Mouse (Mus musculus): ENCODE data around the gene Edn2.
A peak's percentile ranks its signal among the peaks of the same experiment; 100 is the strongest.

Gene Edn2

DNA sequence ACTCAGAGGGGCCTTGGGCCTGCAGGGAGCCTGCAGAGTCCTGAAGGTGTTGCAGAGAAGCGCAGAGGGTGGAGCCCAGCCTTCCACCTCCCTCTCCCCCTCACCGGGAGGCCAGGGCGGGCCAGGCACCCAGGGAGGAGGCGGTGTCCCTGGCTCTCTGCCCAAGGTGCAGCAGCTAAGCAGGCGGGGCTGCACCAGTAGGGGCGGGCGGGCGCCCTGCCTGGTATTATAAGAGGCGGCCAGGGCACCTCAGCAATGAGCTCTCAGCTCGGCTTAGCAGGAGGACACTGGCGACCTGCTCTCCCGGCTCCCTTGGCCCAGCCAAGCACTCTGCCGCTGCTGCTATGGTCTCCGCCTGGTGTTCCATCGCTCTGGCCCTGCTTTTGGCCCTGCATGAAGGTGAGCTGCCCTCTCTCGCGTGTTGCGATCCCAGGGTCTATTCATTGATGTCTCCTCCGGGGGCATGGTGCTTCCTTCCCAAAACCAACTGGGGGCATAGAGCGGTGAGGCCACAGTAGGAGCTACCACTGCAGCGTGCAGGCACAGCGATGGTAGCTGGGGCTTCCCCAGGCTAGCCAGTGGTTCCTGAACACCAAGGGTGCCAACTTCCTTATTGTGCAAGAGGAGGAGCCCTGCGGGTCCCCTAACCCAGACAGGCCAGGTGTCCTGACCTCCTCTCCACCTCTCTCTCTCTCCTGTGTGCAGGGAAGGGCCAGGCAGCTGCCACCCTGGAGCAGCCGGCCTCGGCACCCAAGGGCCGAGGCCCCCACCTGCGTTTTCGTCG, at the start of gene Edn2:
Gene Edn2 (plus strand): TSS at position 41 of the 784 bp plus-strand sequence.
- DNase-seq (ENCODE audit: low read depth): no peak

DNA sequence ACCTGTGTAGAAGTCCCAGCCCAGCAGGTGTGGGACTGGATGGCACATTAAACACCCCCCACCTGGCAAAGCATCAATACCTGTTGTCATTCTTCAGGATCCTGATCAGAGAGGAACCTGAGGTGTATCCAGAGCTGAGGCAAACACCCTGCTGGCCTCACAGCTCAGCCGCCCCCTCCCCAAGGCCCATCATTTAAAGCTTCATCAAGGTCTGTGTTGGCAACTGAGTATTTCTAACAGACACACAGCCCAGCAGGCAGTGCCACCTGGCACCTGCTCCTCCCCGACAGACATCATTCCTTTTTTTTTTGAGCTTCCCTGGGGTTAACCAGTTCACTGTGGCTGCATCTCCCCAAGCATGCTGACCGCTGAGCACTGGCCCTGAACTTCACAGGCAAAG, 45.5 kb upstream of the Edn2 start:
- no peak for DNase-seq (ENCODE audit: low read depth)

DNA sequence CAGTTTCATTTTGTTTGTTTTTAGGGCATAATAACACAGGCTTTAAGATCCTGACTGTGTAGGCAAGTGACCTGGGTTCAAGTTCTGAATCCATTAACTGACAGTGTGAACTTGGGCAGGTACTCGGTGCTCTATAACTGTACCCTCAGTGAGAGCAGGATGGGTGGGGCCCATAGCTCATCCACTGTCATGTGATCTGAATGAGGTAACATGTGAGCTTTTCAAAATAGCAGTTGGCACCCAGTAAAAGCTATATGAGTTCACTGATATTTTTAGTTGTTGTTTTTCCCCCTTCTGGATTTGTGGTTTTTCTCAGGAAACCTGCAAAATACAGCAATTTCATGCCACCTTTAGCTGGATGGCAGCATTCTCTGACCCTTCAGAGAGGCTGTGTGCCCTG, 44.7 kb upstream of the Edn2 start:
- DNase-seq (ENCODE audit: low read depth): peak; percentile 13

GRCm38 (mm10) chr4:120120276-120120675, 40.7 kb upstream of the Edn2 start:
- peak; percentile 59 for DNase-seq (ENCODE audit: low read depth)

GRCm38 (mm10) chr4:120124656-120125055, 36.4 kb upstream of the Edn2 start:
- no peak for DNase-seq (ENCODE audit: low read depth)

- DNase-seq (ENCODE audit: low read depth): no peak
Measured at GRCm38 (mm10) chr4:120126047-120126446, 35.0 kb upstream of the Edn2 start.

DNA sequence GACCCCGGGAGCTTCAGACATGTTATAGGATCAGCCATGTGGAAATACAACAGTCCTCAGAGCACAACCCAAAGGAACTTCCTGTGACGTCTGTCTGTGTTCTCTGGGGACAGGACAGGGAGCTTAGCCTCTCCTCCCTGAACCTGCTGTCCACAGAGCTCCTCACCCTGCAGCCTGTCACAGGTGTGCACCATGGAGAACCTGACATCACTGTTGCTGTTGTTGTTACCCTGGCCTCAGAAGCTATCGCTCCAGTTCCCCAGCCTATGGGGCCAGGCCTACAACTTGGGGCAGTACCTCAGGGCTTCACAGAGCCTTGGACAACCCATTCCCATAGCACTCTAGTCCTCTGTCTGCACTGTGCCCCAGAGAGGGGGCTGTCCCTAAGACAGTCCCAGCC, 33.7 kb upstream of the Edn2 start:
- DNase-seq (ENCODE audit: low read depth): no peak

DNA sequence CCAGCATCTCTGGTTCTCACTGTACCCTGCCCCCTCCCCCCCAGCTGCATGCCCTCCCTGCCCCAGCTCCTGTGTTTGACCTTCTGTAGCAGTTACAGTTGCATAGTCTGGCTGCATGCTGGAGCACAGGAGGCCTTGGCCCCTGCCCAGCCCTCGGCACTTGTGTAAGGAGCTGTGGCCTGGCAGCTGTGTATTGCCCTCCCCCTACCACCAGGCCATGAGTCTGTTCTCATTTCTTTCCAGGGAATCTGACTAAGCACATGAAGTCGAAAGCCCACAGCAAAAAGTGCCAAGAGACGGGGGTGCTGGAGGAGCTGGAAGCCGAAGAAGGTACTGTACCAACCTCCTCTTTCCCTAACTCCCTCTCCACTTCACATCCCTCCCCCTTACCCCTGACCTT, 33.0 kb upstream of the Edn2 start:
- no peak for DNase-seq (ENCODE audit: low read depth)

DNA sequence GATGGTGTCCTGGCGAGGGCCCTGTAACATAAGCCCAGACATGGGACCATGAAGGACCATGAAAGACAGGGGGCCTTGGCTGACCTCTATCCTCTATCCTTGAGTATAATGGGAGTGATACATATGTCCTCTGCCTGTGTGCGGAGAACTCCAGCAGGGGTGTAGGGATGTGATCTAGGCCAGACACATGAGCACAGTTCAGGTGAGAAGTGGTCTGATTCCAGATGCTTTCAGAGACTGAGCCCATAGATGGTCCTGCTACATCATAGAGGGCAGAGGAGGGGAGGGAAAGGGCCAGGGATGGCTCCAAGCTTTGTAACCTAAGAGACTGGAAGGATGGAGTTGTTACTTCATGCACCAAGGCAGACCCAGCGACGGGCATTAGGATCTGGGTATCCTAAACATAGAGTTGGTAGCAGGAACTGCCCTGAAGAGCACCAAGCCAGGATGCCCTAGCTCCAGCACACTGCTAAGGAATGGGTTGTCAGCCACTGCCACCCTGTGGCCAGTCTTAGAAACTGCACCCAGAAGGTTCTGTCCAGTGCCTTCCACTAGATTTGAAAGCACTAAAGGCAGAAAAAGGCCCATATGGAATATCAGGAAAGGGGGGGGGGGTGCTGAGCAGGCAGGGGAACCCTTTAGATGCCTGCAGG, 31.6 kb upstream of the Edn2 start:
- peak; percentile 60 for DNase-seq (ENCODE audit: low read depth)

DNA sequence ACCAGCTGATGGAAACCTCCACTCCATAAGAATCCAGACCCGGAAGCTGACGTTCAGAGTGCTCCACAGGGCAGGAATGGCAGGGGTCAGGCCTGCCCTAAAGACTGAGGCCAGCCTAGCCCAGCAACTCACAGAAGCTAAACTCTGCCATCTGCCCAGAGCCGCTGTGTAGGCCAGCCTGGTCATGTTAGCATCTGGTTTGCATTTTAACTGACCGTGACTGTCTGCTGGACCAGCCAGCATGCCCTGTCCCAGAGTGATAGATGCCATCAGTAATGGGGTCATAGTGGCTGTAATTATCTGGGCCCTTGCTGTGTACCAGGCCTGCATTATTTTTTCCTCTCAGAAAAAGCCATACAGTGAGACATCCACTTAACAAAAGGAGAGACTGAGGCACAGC, 30.1 kb upstream of the Edn2 start:
- no peak for DNase-seq (ENCODE audit: low read depth)

GRCm38 (mm10) chr4:120131441-120132220, 29.4 kb upstream of the Edn2 start:
- DNase-seq (ENCODE audit: low read depth): no peak

DNA sequence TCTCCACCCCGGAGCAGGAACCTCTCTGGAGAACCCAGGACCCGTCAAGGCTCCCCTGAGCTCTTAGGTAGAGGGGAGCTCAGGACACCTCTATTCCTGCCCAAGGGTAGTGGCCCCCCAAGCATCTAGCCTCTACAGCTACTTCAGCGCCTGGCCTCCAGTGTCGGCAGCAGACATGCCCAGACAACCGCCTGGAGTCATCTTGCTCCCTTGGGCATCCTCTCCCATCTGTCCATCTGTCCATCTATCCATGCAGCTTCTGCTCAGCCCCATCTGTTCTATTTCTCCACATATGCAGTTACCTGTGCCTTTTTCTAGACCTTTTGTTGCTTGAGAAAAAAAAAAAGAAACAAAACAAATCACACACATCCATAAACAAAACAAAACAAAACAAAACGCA, 26.8 kb upstream of the Edn2 start:
- DNase-seq (ENCODE audit: low read depth): no peak

- DNase-seq (ENCODE audit: low read depth): no peak
Measured at GRCm38 (mm10) chr4:120141810-120142209, 19.2 kb upstream of the Edn2 start.

- no peak for DNase-seq (ENCODE audit: low read depth)
Measured at GRCm38 (mm10) chr4:120142905-120143304, 18.1 kb upstream of the Edn2 start.

- DNase-seq (ENCODE audit: low read depth): no peak
Measured at GRCm38 (mm10) chr4:120144343-120144742, 16.7 kb upstream of the Edn2 start.

DNA sequence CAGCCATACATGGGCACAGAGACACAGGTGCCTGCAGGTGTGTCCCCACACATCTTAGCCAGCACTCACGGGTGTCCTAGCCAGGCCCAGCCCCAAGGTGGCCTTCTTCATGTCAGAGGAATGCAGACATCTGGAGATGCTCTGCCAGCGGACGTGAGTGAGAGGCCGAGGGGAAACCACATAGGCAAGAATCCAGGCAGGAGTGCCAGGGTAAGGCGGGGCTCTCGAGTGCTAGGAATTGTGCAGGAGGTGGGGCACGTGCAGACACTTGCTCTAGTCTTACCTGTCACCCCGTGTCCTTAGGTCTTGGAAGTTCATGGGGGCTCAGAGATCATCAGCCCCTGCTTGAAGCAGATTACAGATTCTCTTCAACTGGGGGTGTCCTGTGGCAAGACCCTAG, 15.1 kb upstream of the Edn2 start:
- DNase-seq (ENCODE audit: low read depth): no peak

GRCm38 (mm10) chr4:120148291-120149141, 12.5 kb upstream of the Edn2 start:
- no peak for DNase-seq (ENCODE audit: low read depth)

DNA sequence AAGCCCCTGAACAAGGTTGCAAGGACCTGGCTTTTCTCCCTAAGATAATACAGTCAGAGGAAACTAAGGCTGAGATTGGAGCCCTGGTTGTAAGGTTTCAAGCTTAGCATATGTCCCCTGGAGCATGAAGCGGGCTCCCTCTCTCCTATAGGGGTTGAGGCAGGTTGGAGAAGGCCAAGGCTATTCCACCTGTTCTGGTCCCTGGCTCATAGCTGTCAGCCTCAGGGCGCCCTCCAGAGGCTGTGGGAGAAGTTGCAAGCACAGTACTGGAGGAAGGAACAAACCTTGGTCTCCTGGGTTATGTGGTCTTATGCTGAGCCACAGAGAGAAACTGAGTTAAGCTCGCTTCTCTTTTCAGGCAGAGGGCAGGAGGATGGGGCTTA, 11.9 kb upstream of the Edn2 start:
- peak; percentile 13 for DNase-seq (ENCODE audit: low read depth)

- no peak for DNase-seq (ENCODE audit: low read depth)
Measured at GRCm38 (mm10) chr4:120150345-120150920, 10.6 kb upstream of the Edn2 start.

- no peak for DNase-seq (ENCODE audit: low read depth)
Measured at GRCm38 (mm10) chr4:120151906-120152305, 9.1 kb upstream of the Edn2 start.

DNA sequence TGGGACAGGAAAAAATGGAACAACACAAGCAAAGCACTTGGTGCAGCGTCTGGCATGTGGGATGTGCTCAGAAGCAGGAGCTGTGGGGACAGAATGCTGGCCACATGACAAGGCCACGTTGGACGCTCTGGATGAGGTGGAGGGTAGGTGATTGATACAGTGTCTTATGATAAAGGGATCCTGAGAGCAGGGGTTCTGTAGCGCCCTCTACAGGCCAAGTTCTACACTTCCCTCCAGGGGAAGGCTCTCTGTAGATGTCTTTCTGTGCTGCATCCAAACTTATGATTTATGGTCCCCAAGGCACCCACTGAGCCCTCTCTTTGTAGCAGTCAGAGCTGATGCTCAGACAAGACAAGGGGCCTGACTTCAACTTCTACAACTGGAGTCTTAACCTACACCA, 8.4 kb upstream of the Edn2 start:
- no peak for DNase-seq (ENCODE audit: low read depth)

DNA sequence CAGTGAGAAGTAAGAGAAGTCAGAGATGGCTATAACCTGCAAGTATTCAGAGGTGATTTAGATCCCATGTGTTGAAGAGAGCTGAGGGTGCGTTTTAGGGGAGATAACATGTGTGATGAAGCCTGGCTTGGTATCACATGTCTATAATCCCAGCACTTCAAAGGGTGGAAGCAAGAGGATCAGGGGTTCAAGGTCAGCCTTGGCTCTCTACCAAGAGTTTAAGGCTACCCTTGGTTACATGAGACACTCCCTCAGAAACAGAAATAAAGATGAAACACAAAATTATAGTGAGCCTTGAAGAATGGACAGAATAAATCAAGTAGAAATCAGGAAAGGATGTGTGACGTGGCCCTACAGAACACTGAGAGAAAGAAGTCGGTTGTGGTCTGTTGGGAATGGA, 7.3 kb upstream of the Edn2 start:
- no peak for DNase-seq (ENCODE audit: low read depth)

Data from naive thymus-derived CD4-positive, alpha-beta T cell, adult 2 months (primary cell).